Mouse (Mus musculus): ENCODE results near the gene Cdh23. TPM values are rescaled to one million over a fixed set of nuclear protein-coding genes. Genes with fewer than 3 reads are reported as not detected.

The Cdh23 gene
- polyA plus RNA-seq, 1 experiment from 2014 or later = 1.1 TPM

- peaks cover 9% of the 10 kb centered on the region; the same call in 1 of the 2 replicates for H3K27me3 ChIP-seq
- no peaks in the 10 kb centered on the region for H3K9me3 ChIP-seq
- H3K27ac ChIP-seq = no peak overlapping the region
- no peak overlapping the region for H3K9ac ChIP-seq
- 0 out of 2 replicates have a peak, but pooled peaks cover 6% of the 10 kb centered on the region for H3K4me1 ChIP-seq
- no peak overlapping the region for H3K4me3 ChIP-seq
- H3K36me3 ChIP-seq = no peaks in the 10 kb centered on the region
- no peak overlapping the region for H3K4me2 ChIP-seq (replicated peaks)
- WGBS = 19% methylated on average over 6 of the region's 6 CpGs
- no peak for ATAC-seq (ENCODE audit: low FRiP score, low read depth)
Measured at GRCm38 (mm10) chr10:60495070-60495469, 201.2 kb downstream of the Cdh23 start.

GRCm38 (mm10) chr10:60491538-60491937, 204.8 kb downstream of the Cdh23 start:
- Histone ChIP-seq H3K4me3 (no peak overlapping the region), H3K4me1 (0 out of 2 replicates have a peak, but pooled peaks cover 6% of the 10 kb centered on the region), H3K27ac (no peak overlapping the region), H3K27me3 (peaks cover 9% of the 10 kb centered on the region; the same call in 1 of the 2 replicates), H3K9ac (no peak overlapping the region), H3K4me2 (replicated peaks) (no peak overlapping the region), H3K9me3 (no peaks in the 10 kb centered on the region), H3K36me3 (no peaks in the 10 kb centered on the region)
- WGBS = 50% methylated on average over 2 of the region's 2 CpGs
- no peak for ATAC-seq (ENCODE audit: low FRiP score, low read depth)

- WGBS = 91% methylated on average over 6 of the region's 6 CpGs
- no peaks in the 10 kb centered on the region for H3K4me1 ChIP-seq
- no peak overlapping the region for H3K9ac ChIP-seq
- no peak overlapping the region for H3K4me2 ChIP-seq (replicated peaks)
- peaks cover 12% of the 10 kb centered on the region for H3K27me3 ChIP-seq
- no peaks in the 10 kb centered on the region for H3K36me3 ChIP-seq
- no peak for ATAC-seq (ENCODE audit: low FRiP score, low read depth)
- peaks cover 5% of the 10 kb centered on the region; the same call in 1 of the 2 replicates for H3K9me3 ChIP-seq
- H3K27ac ChIP-seq = no peak overlapping the region
- H3K4me3 ChIP-seq = no peak overlapping the region
Measured at GRCm38 (mm10) chr10:60481381-60481780, 214.9 kb downstream of the Cdh23 start.

- no peak for ATAC-seq (ENCODE audit: low FRiP score, low read depth)
- WGBS = 71% methylated on average over 5 of the region's 5 CpGs
- no peak overlapping the region for H3K4me3 ChIP-seq
- no peaks in the 10 kb centered on the region for H3K36me3 ChIP-seq
- no peak overlapping the region for H3K9ac ChIP-seq
- H3K27me3 ChIP-seq = peaks cover 40% of the 10 kb centered on the region
- H3K4me1 ChIP-seq = peaks cover 4% of the 10 kb centered on the region; the same call in 1 of the 2 replicates
- no peak overlapping the region for H3K27ac ChIP-seq
- no peak overlapping the region for H3K4me2 ChIP-seq (replicated peaks)
- H3K9me3 ChIP-seq = no peaks in the 10 kb centered on the region
Measured at GRCm38 (mm10) chr10:60474549-60474948, 221.7 kb downstream of the Cdh23 start.

- 58% methylated on average over 9 of the region's 9 CpGs for WGBS
- H3K4me2 ChIP-seq (replicated peaks) = no peak overlapping the region
- H3K27ac ChIP-seq = no peak overlapping the region
- H3K9ac ChIP-seq = no peak overlapping the region
- no peak overlapping the region for H3K4me3 ChIP-seq
- ATAC-seq (ENCODE audit: low FRiP score, low read depth) = no peak
- H3K9me3 ChIP-seq = no peaks in the 10 kb centered on the region
- H3K36me3 ChIP-seq = no peaks in the 10 kb centered on the region
- H3K4me1 ChIP-seq = peaks cover 4% of the 10 kb centered on the region; the same call in 1 of the 2 replicates
- peaks cover 40% of the 10 kb centered on the region for H3K27me3 ChIP-seq
Measured at GRCm38 (mm10) chr10:60473782-60474322, 222.4 kb downstream of the Cdh23 start.

GRCm38 (mm10) chr10:60467752-60468151, 228.5 kb downstream of the Cdh23 start:
- peaks cover 12% of the 10 kb centered on the region; the same call in 1 of the 2 replicates for H3K4me1 ChIP-seq
- 0 out of 2 replicates have a peak, but pooled peaks cover 3% of the 10 kb centered on the region for H3K27me3 ChIP-seq
- no peak for ATAC-seq (ENCODE audit: low FRiP score, low read depth)
- H3K9ac ChIP-seq = no peak overlapping the region
- no peak overlapping the region for H3K4me2 ChIP-seq (replicated peaks)
- no peak overlapping the region for H3K4me3 ChIP-seq
- H3K36me3 ChIP-seq = no peaks in the 10 kb centered on the region
- H3K27ac ChIP-seq = no peak overlapping the region
- WGBS = 52% methylated on average over 4 of the region's 4 CpGs
- H3K9me3 ChIP-seq = no peaks in the 10 kb centered on the region

- Histone ChIP-seq H3K9me3 (no peaks in the 10 kb centered on the region), H3K4me3 (no peak overlapping the region), H3K36me3 (no peaks in the 10 kb centered on the region), H3K27ac (no peak overlapping the region), H3K4me1 (0 out of 2 replicates have a peak, but pooled peaks cover 9% of the 10 kb centered on the region), H3K27me3 (0 out of 2 replicates have a peak, but pooled peaks cover 3% of the 10 kb centered on the region), H3K4me2 (replicated peaks) (no peak overlapping the region), H3K9ac (no peak overlapping the region)
- ATAC-seq (ENCODE audit: low FRiP score, low read depth) = no peak
- 68% methylated on average over 13 of the region's 13 CpGs for WGBS
Measured at GRCm38 (mm10) chr10:60463953-60464647, 232.2 kb downstream of the Cdh23 start.

GRCm38 (mm10) chr10:60456662-60457397, 239.5 kb downstream of the Cdh23 start:
- H3K9ac ChIP-seq = no peak overlapping the region
- no peak overlapping the region for H3K4me3 ChIP-seq
- ATAC-seq (ENCODE audit: low FRiP score, low read depth) = no peak
- H3K27me3 ChIP-seq = 0 out of 2 replicates have a peak, but pooled peaks cover 3% of the 10 kb centered on the region
- WGBS = 23% methylated on average over 8 of the region's 8 CpGs
- H3K4me1 ChIP-seq = no peaks in the 10 kb centered on the region
- H3K4me2 ChIP-seq (replicated peaks) = no peak overlapping the region
- H3K27ac ChIP-seq = no peak overlapping the region
- H3K9me3 ChIP-seq = no peaks in the 10 kb centered on the region
- no peaks in the 10 kb centered on the region for H3K36me3 ChIP-seq

GRCm38 (mm10) chr10:60455193-60455592, 241.1 kb downstream of the Cdh23 start:
- WGBS = 71% methylated on average over 8 of the region's 8 CpGs
- Histone ChIP-seq H3K36me3 (no peaks in the 10 kb centered on the region), H3K4me1 (no peaks in the 10 kb centered on the region), H3K9ac (no peak overlapping the region), H3K27ac (no peak overlapping the region), H3K27me3 (0 out of 2 replicates have a peak, but pooled peaks cover 3% of the 10 kb centered on the region), H3K9me3 (no peaks in the 10 kb centered on the region), H3K4me2 (replicated peaks) (no peak overlapping the region), H3K4me3 (no peak overlapping the region)
- no peak for ATAC-seq (ENCODE audit: low FRiP score, low read depth)

GRCm38 (mm10) chr10:60447186-60447585, 249.1 kb downstream of the Cdh23 start:
- no peaks in the 10 kb centered on the region for H3K36me3 ChIP-seq
- no peak overlapping the region for H3K4me2 ChIP-seq (replicated peaks)
- H3K9me3 ChIP-seq = no peaks in the 10 kb centered on the region
- H3K4me3 ChIP-seq = no peak overlapping the region
- H3K9ac ChIP-seq = no peak overlapping the region
- H3K4me1 ChIP-seq = no peaks in the 10 kb centered on the region
- no peak for ATAC-seq (ENCODE audit: low FRiP score, low read depth)
- no peaks in the 10 kb centered on the region for H3K27me3 ChIP-seq
- no peak overlapping the region for H3K27ac ChIP-seq
- WGBS = 89% methylated on average over 12 of the region's 12 CpGs

GRCm38 (mm10) chr10:60445031-60445593, 251.2 kb downstream of the Cdh23 start:
- no peaks in the 10 kb centered on the region for H3K27me3 ChIP-seq
- no peaks in the 10 kb centered on the region for H3K4me1 ChIP-seq
- H3K36me3 ChIP-seq = no peaks in the 10 kb centered on the region
- no peak overlapping the region for H3K9ac ChIP-seq
- H3K27ac ChIP-seq = no peak overlapping the region
- H3K4me2 ChIP-seq (replicated peaks) = no peak overlapping the region
- peak; percentile 44; the same call in 1 of the 2 replicates for ATAC-seq (ENCODE audit: low FRiP score, low read depth)
- no peak overlapping the region for H3K4me3 ChIP-seq
- 61% methylated on average over 8 of the region's 8 CpGs for WGBS
- no peaks in the 10 kb centered on the region for H3K9me3 ChIP-seq

GRCm38 (mm10) chr10:60443078-60443477, 253.2 kb downstream of the Cdh23 start:
- Histone ChIP-seq H3K36me3 (no peaks in the 10 kb centered on the region), H3K4me1 (no peaks in the 10 kb centered on the region), H3K4me3 (no peak overlapping the region), H3K27me3 (no peaks in the 10 kb centered on the region), H3K9me3 (no peaks in the 10 kb centered on the region), H3K4me2 (replicated peaks) (no peak overlapping the region), H3K9ac (no peak overlapping the region), H3K27ac (no peak overlapping the region)
- no peak for ATAC-seq (ENCODE audit: low FRiP score, low read depth)
- 9% methylated on average over 2 of the region's 2 CpGs for WGBS

Measured in limb, embryonic 13.5 days (tissue).